Mouse (Mus musculus) megakaryocyte progenitor cell, adult 5-6 weeks (primary cell): ENCODE measurements at regions not wholly inside any gene's neighbourhood (a gene's known extent, or its start where the extent isn't known, plus 50 kb on each side); places are given as distances from the start of the nearest gene placed in this dataset.
A peak's percentile ranks its signal among the peaks of the same experiment; 100 is the strongest.

ENCODE experiments used
- ATAC-seq: replicated peaks from 2 replicates; pipeline ENCODE4 v1.8.0; 2016; ENCODE audit warnings: mild to moderate bottlenecking, moderate TSS enrichment, inconsistent platforms; ENCODE audit not compliant: poor library complexity

DNA sequence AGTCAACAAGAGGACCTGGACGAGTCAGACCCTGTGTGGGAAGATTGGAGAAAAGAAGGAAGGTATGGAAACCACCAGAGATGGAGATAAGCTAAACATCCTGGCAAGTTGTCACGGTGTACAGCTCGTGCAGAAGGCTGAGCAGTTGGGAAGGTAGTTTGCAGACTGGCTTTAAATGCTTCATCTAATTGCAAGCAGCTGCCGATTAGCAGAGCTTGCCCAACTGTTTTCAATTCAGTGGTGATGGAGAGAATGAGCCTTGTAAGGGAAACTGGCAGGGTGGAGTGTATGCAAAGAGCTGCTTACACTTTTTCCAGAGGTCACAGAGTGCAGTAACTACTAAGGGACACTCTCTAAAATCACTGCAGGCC lies 71.6 kb upstream of the Prdm1 start:
- no peak for ATAC-seq

DNA sequence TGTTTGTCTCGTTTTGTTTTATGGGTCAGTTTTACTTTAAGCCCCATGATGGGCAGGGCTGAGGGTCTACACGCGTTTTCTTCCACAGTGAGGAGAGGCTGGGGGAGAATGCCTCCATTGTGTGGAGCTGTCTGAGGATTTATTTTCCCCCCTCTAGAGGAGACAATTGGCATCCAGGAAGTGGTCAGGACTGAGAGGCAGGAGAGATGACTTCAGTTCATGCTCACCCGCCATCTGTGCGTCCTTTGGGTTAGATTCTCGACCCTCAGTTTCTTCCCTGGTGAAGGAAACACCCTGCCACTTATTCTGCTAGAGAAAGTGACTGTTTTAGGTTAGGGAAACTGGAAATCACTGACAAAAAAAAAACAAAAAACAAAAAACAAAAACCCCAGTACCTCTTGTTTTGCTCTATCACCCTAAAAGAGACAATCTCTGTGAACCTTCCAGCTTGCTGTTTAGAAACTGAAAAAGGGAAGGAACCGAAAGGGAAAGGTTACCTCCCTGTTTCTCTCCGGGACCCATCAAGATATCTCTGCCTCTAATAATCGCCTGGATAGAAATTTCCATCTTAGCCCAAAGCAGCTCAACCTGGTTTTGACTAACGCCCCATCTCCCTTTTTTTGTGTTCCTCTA lies 71.1 kb upstream of the Prdm1 start:
- ATAC-seq = peak; percentile 36

DNA sequence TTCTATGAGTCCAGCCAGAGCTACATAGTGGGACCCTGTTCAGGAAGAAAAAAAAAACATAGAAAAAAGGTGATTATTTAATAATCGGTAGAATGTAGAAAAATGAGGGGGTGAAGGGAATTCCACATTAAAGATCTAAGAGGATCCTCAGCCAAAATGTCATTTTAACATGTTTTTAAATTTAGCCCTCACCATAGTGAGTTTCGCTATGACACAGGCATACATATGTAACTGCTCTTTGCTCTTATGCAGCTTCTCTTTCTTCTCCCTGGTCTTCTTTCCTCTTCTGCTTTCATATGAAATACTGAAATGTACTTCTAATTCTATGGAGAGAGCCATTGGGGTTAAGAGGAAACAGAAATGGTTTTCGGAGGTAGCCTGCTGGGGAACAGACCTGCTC lies 70.3 kb upstream of the Prdm1 start:
- peak; percentile 41 for ATAC-seq

DNA sequence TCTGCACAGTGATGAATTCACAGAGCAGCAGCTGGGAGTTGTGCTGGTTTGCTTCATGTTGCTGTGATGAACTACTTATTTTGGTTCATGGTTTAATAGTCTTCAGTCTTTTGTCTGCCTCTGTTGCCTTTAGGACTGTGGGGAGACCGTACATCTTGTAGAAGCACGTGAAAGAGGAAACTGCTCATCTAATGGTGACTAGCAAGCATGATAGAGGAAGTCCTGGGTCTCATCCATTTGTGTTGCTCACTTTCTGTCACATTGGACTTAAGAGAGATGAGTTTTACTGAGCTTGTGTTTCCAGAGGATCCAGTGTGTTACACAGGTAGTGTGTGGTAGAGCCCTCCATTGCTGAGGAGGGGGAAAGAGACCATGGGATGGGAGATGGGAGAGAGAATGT lies 67.6 kb upstream of the Prdm1 start:
- ATAC-seq = peak; percentile 58

DNA sequence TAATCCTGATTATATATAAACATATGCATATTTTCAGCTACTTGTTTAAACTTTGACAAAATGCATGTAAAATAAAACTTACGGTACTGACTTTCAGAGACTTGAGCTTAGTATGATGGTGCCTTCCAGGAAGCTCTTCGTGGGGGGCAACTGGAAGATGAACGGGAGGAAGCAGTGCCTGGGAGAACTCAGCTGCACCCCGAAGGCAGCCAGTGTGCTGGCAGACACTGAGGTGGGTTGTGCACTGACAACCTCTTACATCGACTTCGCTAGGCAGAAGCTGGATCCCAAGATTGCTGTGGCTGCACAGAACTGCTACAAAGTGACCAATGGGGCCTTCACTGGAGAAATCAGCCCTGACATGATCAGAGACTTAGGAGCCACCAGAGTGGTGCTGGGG lies 61.5 kb upstream of the Prdm1 start:
- ATAC-seq = no peak

DNA sequence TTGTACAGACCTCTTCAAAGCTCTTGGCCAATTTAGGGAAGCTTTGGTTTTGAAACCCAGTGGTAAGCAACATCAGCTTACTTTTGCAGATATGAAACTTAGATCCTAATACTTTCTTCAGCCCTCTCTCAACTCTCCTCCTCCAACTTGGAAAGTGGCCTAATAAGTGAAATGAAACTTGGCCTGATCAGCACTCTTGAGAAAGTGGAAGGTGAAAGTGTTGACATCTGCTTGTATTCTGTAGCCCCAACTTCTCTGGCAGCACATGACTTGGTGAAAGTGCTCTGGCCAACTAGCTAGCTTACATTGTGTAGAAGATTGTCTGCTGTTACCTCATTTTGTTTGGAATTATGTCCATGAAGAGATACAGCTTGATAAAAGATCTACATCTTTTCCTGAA lies 61.1 kb upstream of the Prdm1 start:
- ATAC-seq = peak; percentile 94

DNA sequence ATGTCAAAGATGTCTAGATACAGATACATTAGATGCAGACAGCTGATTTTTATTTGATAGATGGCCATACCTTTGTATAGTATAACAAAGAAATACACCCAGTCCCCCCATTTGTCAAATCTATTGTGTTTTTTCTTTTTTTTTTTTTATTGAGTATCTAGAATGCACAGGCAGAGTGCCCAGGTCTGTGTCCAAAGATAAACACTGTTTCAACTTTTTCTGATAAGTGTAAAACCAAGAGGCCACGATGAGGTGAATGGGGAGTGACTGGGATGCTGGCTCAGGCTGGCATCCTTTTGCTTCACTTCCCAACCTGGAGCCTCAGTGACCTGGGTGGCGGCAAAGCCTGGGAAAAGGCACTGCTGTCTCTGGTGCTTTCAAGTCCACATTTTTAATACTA lies 54.4 kb upstream of the Prdm1 start:
- peak; percentile 58 for ATAC-seq
